In genomic region chr13:83084948-83085347, GRCm38 (mm10) we compare ENCODE assay signal across 20 mouse cellular contexts.
"Had no signal": no experiment of that assay in that cellular context is flagged by ENCODE, and none has a peak within 500 bp of the region (broad histone marks: within the 10 kb centered on the region; RNA-seq: fewer than 3 reads in every experiment).

No protein-coding gene starts in this region.

- H3K4me1 ChIP-seq: liver, embryonic 12.5 days; midbrain, embryonic 10.5 days; midbrain, embryonic 12.5 days; neural tube, embryonic 13.5 days; neural tube, embryonic 15.5 days; stomach, embryonic 15.5 days had no signal

- H3K4me3 ChIP-seq: liver, embryonic 12.5 days; midbrain, embryonic 10.5 days; midbrain, embryonic 12.5 days; myocyte; neural tube, embryonic 13.5 days; neural tube, embryonic 15.5 days; stomach, embryonic 15.5 days had no signal

- H3K27ac ChIP-seq: liver, embryonic 12.5 days; liver, embryonic 14.5 days; midbrain, embryonic 10.5 days; midbrain, embryonic 12.5 days; neural tube, embryonic 13.5 days; neural tube, embryonic 15.5 days; stomach, embryonic 15.5 days; stomach, postnatal 0 days had no signal

- H3K36me3 ChIP-seq: liver, embryonic 12.5 days; midbrain, embryonic 10.5 days; midbrain, embryonic 12.5 days; neural tube, embryonic 13.5 days; neural tube, embryonic 15.5 days; stomach, embryonic 15.5 days had no signal

- H3K27me3 ChIP-seq: liver, embryonic 12.5 days; midbrain, embryonic 12.5 days; neural tube, embryonic 13.5 days; neural tube, embryonic 15.5 days; stomach, embryonic 15.5 days had no signal

- DNase-seq: lung, adult 18-20 months; lung, embryonic 14.5 days; lung, postnatal 14 days; lung, postnatal 4 days; midbrain, embryonic 14.5 days; right cerebral cortex, postnatal 14 days; right cerebral cortex, postnatal 4 days; spleen, adult 18-20 months; thymus, adult 2 months; thymus, postnatal 25 days; thymus, postnatal 4 days had no signal
